Mouse (Mus musculus) stomach, postnatal 0 days (tissue): ENCODE measurements around the gene Kptn.

Experiments used
- CTCF ChIP-seq: IDR thresholded peaks from 2 replicates; pipeline ENCODE4 v1.5.1; 2016; ENCODE audit warnings: antibody characterized with exemption, low read depth, mild to moderate bottlenecking, moderate library complexity
- EP300 ChIP-seq: optimal IDR thresholded peaks from 2 replicates; pipeline ENCODE3; 2016; ENCODE audit warnings: antibody characterized with exemption

DNA sequence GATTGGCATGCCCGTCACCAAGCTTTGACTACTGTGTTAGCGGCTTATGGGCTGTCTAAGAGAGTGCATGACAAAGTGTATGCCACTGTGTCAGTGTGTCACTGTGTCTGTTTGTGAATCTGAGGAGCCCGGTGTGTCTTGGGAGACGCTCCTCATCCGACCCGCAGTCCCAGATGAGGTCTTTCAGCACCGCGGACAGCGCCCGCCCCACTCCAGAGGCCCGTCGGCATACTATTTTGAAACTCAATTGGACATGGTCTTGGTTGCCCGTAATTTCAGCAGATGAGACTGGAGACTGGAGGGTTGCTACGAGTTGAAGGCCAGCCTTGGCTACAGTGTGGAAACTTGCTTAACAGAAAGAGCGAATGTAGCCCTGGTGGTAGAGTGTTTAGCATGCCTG, 27.9 kb downstream of the Kptn start:
- no peak for TF ChIP-seq CTCF
- TF ChIP-seq EP300: no peak
